Mouse (Mus musculus) brown adipose tissue, adult 24 weeks (tissue): ENCODE data around the gene Tmem39a. TPM values are rescaled to one million over a fixed set of nuclear protein-coding genes. Genes with fewer than 3 reads are reported as not detected.
A peak's percentile ranks its signal among the peaks of the same experiment; 100 is the strongest.

ENCODE experiments used
- H3K27ac ChIP-seq: fragments of 200-500 bp; replicated peaks from 2 replicates; pipeline ENCODE4 v1.5.1; 2012; ENCODE audit warnings: low read depth, mild to moderate bottlenecking, low read length
- H3K4me1 ChIP-seq: fragments of 200-500 bp; 2 replicates; pipeline ENCODE4 v1.6.1; 2012; ENCODE audit warnings: low read length, mixed read lengths; ENCODE audit not compliant: control insufficient read depth, insufficient read depth, insufficient read length
- H3K4me3 ChIP-seq: fragments of 200-500 bp; 2 replicates; pipeline ENCODE4 v1.5.1; 2012; ENCODE audit warnings: low read depth, mild to moderate bottlenecking, low read length, moderate library complexity; ENCODE audit not compliant: insufficient read depth
- polyA plus RNA-seq: library from polyadenylated mRNA; stranded (reverse); fragments of >200 nt; gene quantifications from 2 replicates; pipeline ENCODE4 v1.2.4, GENCODE M21; 2012; ENCODE audit not compliant: missing spikeins, insufficient read depth, insufficient read length

Tmem39a gene
- polyA plus RNA-seq, 1 experiment: 24.1 TPM

- no peaks in the 10 kb centered on the region; the same call in 1 of the 2 replicates for H3K4me1 ChIP-seq
- H3K4me3 ChIP-seq: peak overlapping the region; percentile 87
- no peak overlapping the region for H3K27ac ChIP-seq
These were observed 5.0 kb downstream of the Tmem39a start for GRCm38 (mm10) chr16:38563516-38563915.

- no peak overlapping the region for H3K4me3 ChIP-seq
- H3K4me1 ChIP-seq: no peaks in the 10 kb centered on the region; the same call in 1 of the 2 replicates
- no peak overlapping the region for H3K27ac ChIP-seq
These were observed 9.7 kb downstream of the Tmem39a start for GRCm38 (mm10) chr16:38568192-38568591.

GRCm38 (mm10) chr16:38571481-38571880 lies 13.0 kb downstream of the Tmem39a start:
- Histone ChIP-seq H3K4me1 (no peaks in the 10 kb centered on the region), H3K4me3 (no peak overlapping the region), H3K27ac (no peak overlapping the region)

GRCm38 (mm10) chr16:38584761-38585160 lies 26.3 kb downstream of the Tmem39a start:
- peaks cover 2% of the 10 kb centered on the region; the same call in 1 of the 2 replicates for H3K4me1 ChIP-seq
- H3K27ac ChIP-seq: no peak overlapping the region

GRCm38 (mm10) chr16:38585186-38585585 lies 26.7 kb downstream of the Tmem39a start:
- H3K4me3 ChIP-seq: no peak overlapping the region
- H3K4me1 ChIP-seq: peaks cover 2% of the 10 kb centered on the region; the same call in 1 of the 2 replicates
- no peak overlapping the region for H3K27ac ChIP-seq

More at GRCm38 (mm10) chr16:38584761-38585160, 26.3 kb downstream of the Tmem39a start:
- H3K4me3 ChIP-seq: no peak overlapping the region

GRCm38 (mm10) chr16:38587163-38587562 lies 28.7 kb downstream of the Tmem39a start:
- Histone ChIP-seq H3K4me1 (peaks cover 2% of the 10 kb centered on the region; the same call in 1 of the 2 replicates), H3K27ac (no peak overlapping the region), H3K4me3 (no peak overlapping the region)

- no peak overlapping the region for H3K4me3 ChIP-seq
- H3K27ac ChIP-seq: no peak overlapping the region
- H3K4me1 ChIP-seq: peaks cover 2% of the 10 kb centered on the region; the same call in 1 of the 2 replicates
These were observed 29.1 kb downstream of the Tmem39a start for GRCm38 (mm10) chr16:38587572-38587971.

GRCm38 (mm10) chr16:38591506-38591905 lies 33.0 kb downstream of the Tmem39a start:
- Histone ChIP-seq H3K27ac (peak overlapping the region; percentile 59), H3K4me3 (no peak overlapping the region), H3K4me1 (peaks cover 2% of the 10 kb centered on the region; the same call in 1 of the 2 replicates)

- no peak overlapping the region for H3K4me3 ChIP-seq
- H3K4me1 ChIP-seq: peaks cover under 1% of the 10 kb centered on the region; the same call in 1 of the 2 replicates
- peak overlapping the region; percentile 48 for H3K27ac ChIP-seq
These were observed 33.7 kb downstream of the Tmem39a start for GRCm38 (mm10) chr16:38592026-38592678.

- Histone ChIP-seq H3K4me3 (no peak overlapping the region), H3K27ac (peak overlapping the region; percentile 23; the same call in 1 of the 2 replicates), H3K4me1 (no peaks in the 10 kb centered on the region)
These were observed 34.4 kb downstream of the Tmem39a start for GRCm38 (mm10) chr16:38592946-38593345.

GRCm38 (mm10) chr16:38594435-38594834 lies 35.9 kb downstream of the Tmem39a start:
- no peak overlapping the region for H3K4me3 ChIP-seq
- no peaks in the 10 kb centered on the region for H3K4me1 ChIP-seq
- no peak overlapping the region for H3K27ac ChIP-seq

GRCm38 (mm10) chr16:38596099-38596498 lies 37.6 kb downstream of the Tmem39a start:
- H3K27ac ChIP-seq: no peak overlapping the region
- H3K4me1 ChIP-seq: no peaks in the 10 kb centered on the region
- H3K4me3 ChIP-seq: no peak overlapping the region

- Histone ChIP-seq H3K4me3 (no peak overlapping the region), H3K27ac (no peak overlapping the region), H3K4me1 (no peaks in the 10 kb centered on the region)
These were observed 38.2 kb downstream of the Tmem39a start for GRCm38 (mm10) chr16:38596651-38597050.

GRCm38 (mm10) chr16:38598986-38599680 lies 40.6 kb downstream of the Tmem39a start:
- Histone ChIP-seq H3K4me3 (no peak overlapping the region), H3K27ac (no peak overlapping the region), H3K4me1 (no peaks in the 10 kb centered on the region)

GRCm38 (mm10) chr16:38602989-38603804 lies 44.7 kb downstream of the Tmem39a start:
- H3K4me3 ChIP-seq: peak overlapping the region; percentile 39
- H3K4me1 ChIP-seq: no peaks in the 10 kb centered on the region
- peak overlapping the region; percentile 51; the same call in 1 of the 2 replicates for H3K27ac ChIP-seq
